17 mouse cellular contexts compared by ENCODE assay signal in the genomic region with DNA sequence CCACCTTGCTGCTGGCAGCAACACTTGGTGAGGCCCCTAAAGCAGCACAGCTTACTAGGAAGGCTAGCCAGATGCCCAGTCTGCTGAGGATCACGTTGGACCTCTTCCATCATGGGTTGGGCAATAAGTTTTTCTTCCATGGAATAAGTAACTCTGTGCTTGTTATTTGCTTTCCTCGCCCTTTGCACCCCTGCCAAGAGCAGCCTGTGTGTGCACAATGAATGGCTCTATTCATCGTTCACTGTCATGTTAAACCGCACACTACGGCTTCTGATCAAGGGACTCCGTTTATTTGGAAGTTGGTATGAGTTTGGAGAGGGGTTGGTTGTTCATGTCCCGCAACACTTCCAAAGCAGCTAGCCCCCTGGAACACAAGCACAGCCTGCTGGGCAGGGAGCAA. TPM values are rescaled to one million over a fixed set of nuclear protein-coding genes. Genes with fewer than 3 reads are reported as not detected.
A peak's percentile ranks its signal among the peaks of the same experiment; 100 is the strongest.
DNase-seq lines count a peak whose midpoint lies in the region; ATAC-seq and TF ChIP-seq lines count a peak whose summit lies in the region.
"Had no signal": no experiment of that assay in that cellular context is flagged by ENCODE, and none has a peak within 500 bp of the region (broad histone marks: within the 10 kb centered on the region; RNA-seq: fewer than 3 reads in every experiment).

No protein-coding gene starts in this region.

- no peak overlapping the region for H3K4me3 ChIP-seq in midbrain, embryonic 14.5 days (replicated peaks; ENCODE audit: low read depth, low read length)
- no peak overlapping the region for H3K4me3 ChIP-seq in midbrain, embryonic 11.5 days (ENCODE audit: low read depth, low read length)
- H3K4me3 ChIP-seq in lung, postnatal 0 days (ENCODE audit: low read depth, low read length), result no peak overlapping the region
- H3K4me3 ChIP-seq: lung, embryonic 15.5 days had no signal

- no peak for ATAC-seq in midbrain, embryonic 14.5 days (ENCODE audit: low FRiP score, low TSS enrichment)
- ATAC-seq in midbrain, embryonic 11.5 days (ENCODE audit: low FRiP score), result no peak
- ATAC-seq in lung, postnatal 0 days, result no peak
- ATAC-seq: activated CD4-positive, CD25-positive, alpha-beta regulatory T cell, adult 4 months had no signal

- H3K9me3 ChIP-seq in midbrain, embryonic 14.5 days (ENCODE audit: control insufficient read depth, low read length), result no peaks in the 10 kb centered on the region
- H3K9me3 ChIP-seq in midbrain, embryonic 11.5 days (ENCODE audit: control insufficient read depth, low read length), result no peaks in the 10 kb centered on the region
- H3K9me3 ChIP-seq in lung, postnatal 0 days (ENCODE audit: low read length), result no peaks in the 10 kb centered on the region
- H3K9me3 ChIP-seq: G1E; lung, embryonic 15.5 days had no signal

- TF ChIP-seq EP300 in lung, postnatal 0 days (IDR thresholded peaks at IDR 0.05), result no peak

- no peak for TF ChIP-seq CTCF in lung, postnatal 0 days (IDR thresholded peaks at IDR 0.05)

- H3K27me3 ChIP-seq in midbrain, embryonic 14.5 days (ENCODE audit: control insufficient read depth, insufficient read depth, low read length), result no peaks in the 10 kb centered on the region
- no peaks in the 10 kb centered on the region for H3K27me3 ChIP-seq in midbrain, embryonic 11.5 days (ENCODE audit: control insufficient read depth, insufficient read depth, low read length)
- H3K27me3 ChIP-seq in lung, postnatal 0 days (replicated peaks; ENCODE audit: insufficient read depth, low read length), result no peaks in the 10 kb centered on the region
- H3K27me3 ChIP-seq: lung, embryonic 15.5 days had no signal

- H3K9ac ChIP-seq in midbrain, embryonic 14.5 days (replicated peaks; ENCODE audit: low read length), result no peak overlapping the region
- H3K9ac ChIP-seq in midbrain, embryonic 11.5 days (ENCODE audit: low read length), result no peak overlapping the region
- H3K9ac ChIP-seq in lung, postnatal 0 days (replicated peaks; ENCODE audit: low read depth), result no peak overlapping the region
- H3K9ac ChIP-seq: lung, embryonic 15.5 days had no signal

- 64% methylated on average over 7 of the region's 7 CpGs for WGBS in midbrain, embryonic 14.5 days
- 73% methylated on average over 7 of the region's 7 CpGs for WGBS in midbrain, embryonic 11.5 days
- 36% methylated on average over 7 of the region's 7 CpGs for WGBS in lung, postnatal 0 days

- H3K4me1 ChIP-seq in midbrain, embryonic 14.5 days (ENCODE audit: control insufficient read depth, insufficient read depth, low read length), result peaks cover 12% of the 10 kb centered on the region; the same call in 1 of the 2 replicates
- peaks cover 16% of the 10 kb centered on the region for H3K4me1 ChIP-seq in midbrain, embryonic 11.5 days (ENCODE audit: control insufficient read depth, insufficient read depth, low read length)
- peaks cover 10% of the 10 kb centered on the region for H3K4me1 ChIP-seq in lung, postnatal 0 days (ENCODE audit: insufficient read depth, low read depth, low read length)

- no peak overlapping the region for H3K4me2 ChIP-seq in midbrain, embryonic 14.5 days (ENCODE audit: low read length)
- H3K4me2 ChIP-seq in midbrain, embryonic 11.5 days, result no peak overlapping the region
- no peak overlapping the region for H3K4me2 ChIP-seq in lung, postnatal 0 days (replicated peaks; ENCODE audit: low read depth, low read length)
- H3K4me2 ChIP-seq: heart, embryonic 11.5 days; lung, embryonic 15.5 days had no signal

- no peak overlapping the region for H3K27ac ChIP-seq in midbrain, embryonic 14.5 days (replicated peaks; ENCODE audit: low read depth, low read length)
- no peak overlapping the region for H3K27ac ChIP-seq in midbrain, embryonic 11.5 days (ENCODE audit: low read depth, low read length)
- H3K27ac ChIP-seq in lung, postnatal 0 days (ENCODE audit: low read length), result 0 out of 2 replicates have a peak overlapping the region, but pooled peaks have one; percentile 7
- H3K27ac ChIP-seq: lung, embryonic 15.5 days had no signal

- H3K36me3 ChIP-seq in midbrain, embryonic 14.5 days (ENCODE audit: control insufficient read depth, insufficient read depth, low read length), result no peaks in the 10 kb centered on the region
- H3K36me3 ChIP-seq in midbrain, embryonic 11.5 days (ENCODE audit: control insufficient read depth, insufficient read depth, low read length), result no peaks in the 10 kb centered on the region
- no peaks in the 10 kb centered on the region for H3K36me3 ChIP-seq in lung, postnatal 0 days (ENCODE audit: insufficient read depth, low read length)
- H3K36me3 ChIP-seq: G1E; lung, embryonic 15.5 days had no signal

- peak; percentile 57 for DNase-seq in adrenal gland, postnatal 14 days
- no peak for DNase-seq in adrenal gland, postnatal 36 days
- DNase-seq in midbrain, embryonic 14.5 days, result peak; percentile 10
- DNase-seq in midbrain, embryonic 11.5 days (ENCODE audit: low spot score, missing footprints), result no peak
- DNase-seq in lung, postnatal 0 days (ENCODE audit: low spot score), result peak; percentile 68
- no peak for DNase-seq in right cerebral cortex, adult 2 months (ENCODE audit: low spot score in 2 of 2)
- no peak for DNase-seq in embryo, embryonic 10.5 days (ENCODE audit: low spot score)
- no peak for DNase-seq in left cerebral cortex, adult 8-10 months (ENCODE audit: low spot score in 2 of 2)
- DNase-seq: kidney, adult 9 months; right cerebral cortex, postnatal 14 days had no signal

RNA-seq across cellular contexts. Expression of a gene that starts 1.7 kb away (rescaled TPM):
- total RNA-seq in adrenal gland, postnatal 14 days (2021), result 94.6 and 99.3 TPM in 2 replicates
- total RNA-seq in adrenal gland, postnatal 36 days (2021), result 10 to 100 TPM; 67.8 to 81.2 TPM
- polyA plus RNA-seq in midbrain, embryonic 14.5 days (2014; fragmentation: Nextera tagmentation; extraction: Ambion mirVana), result 23.0 and 30.1 TPM in 2 replicates
- 38.1 and 41.2 TPM in 2 replicates for polyA plus RNA-seq in midbrain, embryonic 11.5 days (2014; fragmentation: Nextera tagmentation; extraction: Ambion mirVana)
- 142 and 144 TPM in 2 replicates for polyA plus RNA-seq in lung, postnatal 0 days (2015; fragmentation: Nextera tagmentation; extraction: Ambion mirVana)
- total RNA-seq in left cerebral cortex, adult 8-10 months (2022), result 10 to 100 TPM; 42.1 to 50.5 (median 47.1) TPM
- polyA plus RNA-seq: G1E had no signal

RNA-seq across cellular contexts. Expression of a gene that starts 1.8 kb away (rescaled TPM):
- total RNA-seq in adrenal gland, postnatal 14 days (2021), result 2.1 and 2.3 TPM in 2 replicates
- total RNA-seq in adrenal gland, postnatal 36 days (2021), result under 1 TPM; 0.56 to 0.89 TPM
- polyA plus RNA-seq in midbrain, embryonic 14.5 days (2014; fragmentation: Nextera tagmentation; extraction: Ambion mirVana), result 1.3 and 1.6 TPM in 2 replicates
- polyA plus RNA-seq in midbrain, embryonic 11.5 days (2014; fragmentation: Nextera tagmentation; extraction: Ambion mirVana), result 0.31 and 0.77 TPM in 2 replicates
- 0.21 and 0.58 TPM in 2 replicates for polyA plus RNA-seq in lung, postnatal 0 days (2015; fragmentation: Nextera tagmentation; extraction: Ambion mirVana)
- 100 to 1,000 TPM; 228 to 253 (median 241) TPM for total RNA-seq in left cerebral cortex, adult 8-10 months (2022)
- total RNA-seq: hematopoietic stem cell, adult 5-6 weeks had no signal
- polyA plus RNA-seq: activated CD4-positive, CD25-positive, alpha-beta regulatory T cell, adult 4 months; G1E had no signal

RNA-seq across cellular contexts. Expression of a gene that starts 37.6 kb away (rescaled TPM):
- 0.15 TPM in 1 of 2 replicates, not detected in the other for total RNA-seq in adrenal gland, postnatal 14 days (2021)
- under 1 TPM in 1 of 2 experiments, not detected in 1; 0.07 TPM for total RNA-seq in adrenal gland, postnatal 36 days (2021)
- polyA plus RNA-seq in midbrain, embryonic 14.5 days (2014; fragmentation: Nextera tagmentation; extraction: Ambion mirVana), result not detected in 2 replicates
- not detected in 2 replicates for polyA plus RNA-seq in midbrain, embryonic 11.5 days (2014; fragmentation: Nextera tagmentation; extraction: Ambion mirVana)
- polyA plus RNA-seq in lung, postnatal 0 days (2015; fragmentation: Nextera tagmentation; extraction: Ambion mirVana), result 0.19 and 0.21 TPM in 2 replicates
- not detected for total RNA-seq in left cerebral cortex, adult 8-10 months (2022)
- total RNA-seq: gastrocnemius, adult 18-20 months had no signal
- polyA plus RNA-seq: G1E; heart, embryonic 11.5 days had no signal

RNA-seq across cellular contexts. Expression of a gene that starts 45.6 kb away (rescaled TPM):
- 7.3 and 10.9 TPM in 2 replicates for total RNA-seq in adrenal gland, postnatal 14 days (2021)
- total RNA-seq in adrenal gland, postnatal 36 days (2021), result 1 to 10 TPM; 7.0 to 8.0 TPM
- 5.0 and 5.9 TPM in 2 replicates for polyA plus RNA-seq in midbrain, embryonic 14.5 days (2014; fragmentation: Nextera tagmentation; extraction: Ambion mirVana)
- 4.2 and 4.4 TPM in 2 replicates for polyA plus RNA-seq in midbrain, embryonic 11.5 days (2014; fragmentation: Nextera tagmentation; extraction: Ambion mirVana)
- 0.25 and 0.48 TPM in 2 replicates for polyA plus RNA-seq in lung, postnatal 0 days (2015; fragmentation: Nextera tagmentation; extraction: Ambion mirVana)
- 100 to 1,000 TPM; 173 to 194 (median 181) TPM for total RNA-seq in left cerebral cortex, adult 8-10 months (2022)
- total RNA-seq: hematopoietic stem cell, adult 5-6 weeks; neutrophil, adult 5-6 weeks had no signal
- polyA plus RNA-seq: activated CD4-positive, CD25-positive, alpha-beta regulatory T cell, adult 4 months; G1E had no signal

Comparison
In these comparisons a context has a peak if more than half of its experiments do, and no peak if none do; other contexts are left out.
1. DNase-seq: peak in adrenal gland, postnatal 14 days (single experiment), midbrain, embryonic 14.5 days (single experiment) and lung, postnatal 0 days (single experiment); none in adrenal gland, postnatal 36 days (0 of 2), midbrain, embryonic 11.5 days (single experiment), right cerebral cortex, adult 2 months (0 of 2), embryo, embryonic 10.5 days (single experiment) and left cerebral cortex, adult 8-10 months (0 of 2).
2. RNA of a gene that starts 1.8 kb away (total RNA-seq): 228 to 253 TPM in left cerebral cortex, adult 8-10 months; 2.1 to 2.3 TPM in adrenal gland, postnatal 14 days and 0.56 to 0.89 TPM in adrenal gland, postnatal 36 days; every median in the first group is over 10 times any median in the second.